Mouse (Mus musculus) gastrocnemius, postnatal 14 days (tissue): ENCODE data around the gene Sorcs3. TPM values are rescaled to one million over a fixed set of nuclear protein-coding genes. Genes with fewer than 3 reads are reported as not detected.

Source experiments
- DNase-seq: peaks from one replicate; pipeline ENCODE4 v3.0.0; 2021; ENCODE audit warnings: mixed read lengths
- intact Hi-C: fragments of 180-260 bp; cut with DNase I; formaldehyde crosslinking; loops from one replicate; pipeline ENCODE4 v1.15.1; 2025; ENCODE audit warnings: low total_unique reads
- total RNA-seq, 2 experiments: library from RNA; stranded (reverse); gene quantifications; 2 replicates each; pipeline ENCODE4 v1.2.3; 2021

The Sorcs3 gene
- total RNA-seq, 2 experiments from 2014 or later = not detected

DNA sequence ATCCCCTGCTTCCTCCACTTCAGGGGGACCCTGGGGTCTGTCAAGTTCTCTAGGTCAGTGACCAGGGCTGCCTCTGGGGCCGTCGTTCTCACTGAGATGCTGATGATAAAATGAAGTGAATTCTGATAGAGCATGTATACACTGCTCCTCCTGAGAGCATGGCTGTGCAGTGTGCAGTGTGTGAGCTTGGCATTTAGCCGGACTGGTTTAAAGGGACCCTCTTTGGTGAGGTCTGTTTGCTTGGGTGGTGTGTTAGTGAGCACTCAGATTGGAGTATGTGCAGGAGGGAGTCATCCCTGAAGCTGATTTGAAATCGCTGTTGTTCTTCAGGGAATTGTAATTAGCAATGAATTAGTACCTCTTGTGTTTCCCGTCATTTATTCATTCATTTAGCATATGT is 141.3 kb downstream of the Sorcs3 start:
- intact Hi-C loops = no loop called here
- no peak for DNase-seq

DNA sequence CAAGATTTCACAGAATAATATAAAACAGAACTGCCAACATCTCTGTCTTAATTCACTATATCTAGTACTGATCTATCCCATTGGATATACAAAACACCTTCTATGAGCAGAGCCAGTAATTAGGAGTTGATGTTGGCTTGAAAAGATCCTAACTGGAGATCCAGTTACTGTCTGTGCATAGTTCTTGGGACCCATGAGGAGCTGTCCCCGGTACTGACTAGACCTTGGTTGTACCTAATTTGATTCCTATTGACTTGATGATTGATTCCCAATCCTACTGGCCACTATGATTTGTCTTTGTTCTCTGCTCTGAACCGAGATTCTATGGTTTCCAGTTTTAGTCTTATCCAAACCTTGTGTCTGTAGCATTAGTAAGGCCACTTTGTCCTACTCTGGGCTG is 151.0 kb downstream of the Sorcs3 start:
- intact Hi-C loops = no loop called here
- DNase-seq = no peak

DNA sequence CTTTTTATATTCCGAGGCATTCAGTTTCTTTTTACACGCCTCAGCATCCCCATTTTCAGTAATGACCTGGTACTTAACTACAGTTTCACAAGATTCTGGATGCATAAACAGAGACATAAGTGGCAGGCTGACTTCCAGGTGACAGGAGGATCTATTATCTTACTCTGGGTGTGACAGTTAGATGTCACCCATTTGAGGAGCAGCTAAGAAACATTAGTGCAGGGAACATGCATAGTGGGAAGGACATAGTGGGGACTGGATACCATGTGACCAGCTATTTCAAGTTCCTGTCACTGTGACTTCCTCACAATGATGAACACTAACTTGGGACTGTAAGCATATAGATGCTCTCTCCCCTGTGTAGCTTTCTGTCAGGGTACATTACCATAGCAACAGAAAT is 156.3 kb downstream of the Sorcs3 start:
- intact Hi-C loops = no loop called here

DNA sequence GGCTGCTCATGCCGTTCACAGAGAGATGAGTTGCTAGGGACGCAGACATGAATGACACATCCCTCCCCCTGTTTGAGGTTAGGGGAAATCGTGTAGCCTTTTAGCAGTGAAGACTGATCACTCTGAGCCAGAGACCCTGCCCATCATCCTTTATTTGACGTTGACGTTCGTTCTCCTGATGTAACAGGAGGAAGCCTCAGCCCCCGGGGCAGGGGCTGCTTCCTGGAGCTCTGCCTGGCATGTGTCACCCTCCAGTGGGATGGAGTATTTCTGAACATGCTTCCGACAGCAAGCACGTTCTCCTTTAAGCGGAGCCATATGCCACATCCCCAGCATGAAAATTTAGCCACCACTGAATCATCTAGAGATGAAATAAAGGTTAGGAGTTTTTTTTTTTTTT is 162.2 kb downstream of the Sorcs3 start:
- DNase-seq = no peak
- intact Hi-C loops = no loop called here

More for the DNA sequence above, 156.3 kb downstream of the Sorcs3 start:
- no peak for DNase-seq

DNA sequence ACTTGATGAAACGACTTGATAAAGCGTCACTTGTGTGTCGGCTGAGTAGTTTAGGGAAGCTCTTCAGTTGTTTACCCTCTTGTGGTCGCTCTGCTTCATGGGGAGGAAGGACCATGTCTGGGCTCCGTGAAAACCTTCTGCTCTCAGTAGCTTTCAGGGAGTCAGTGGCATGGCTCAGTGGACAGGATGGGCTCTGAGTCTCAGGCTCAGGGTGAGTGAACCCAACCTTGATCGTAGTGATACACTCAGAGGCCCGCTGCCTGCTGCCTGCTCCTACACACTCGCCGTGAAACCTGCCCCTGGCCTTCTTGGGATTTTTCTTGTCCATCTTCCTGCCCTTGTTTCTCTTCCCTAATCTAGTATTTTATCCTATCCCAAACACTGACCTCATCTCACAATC is 166.0 kb downstream of the Sorcs3 start:
- intact Hi-C loops = no loop called here
- no peak for DNase-seq

DNA sequence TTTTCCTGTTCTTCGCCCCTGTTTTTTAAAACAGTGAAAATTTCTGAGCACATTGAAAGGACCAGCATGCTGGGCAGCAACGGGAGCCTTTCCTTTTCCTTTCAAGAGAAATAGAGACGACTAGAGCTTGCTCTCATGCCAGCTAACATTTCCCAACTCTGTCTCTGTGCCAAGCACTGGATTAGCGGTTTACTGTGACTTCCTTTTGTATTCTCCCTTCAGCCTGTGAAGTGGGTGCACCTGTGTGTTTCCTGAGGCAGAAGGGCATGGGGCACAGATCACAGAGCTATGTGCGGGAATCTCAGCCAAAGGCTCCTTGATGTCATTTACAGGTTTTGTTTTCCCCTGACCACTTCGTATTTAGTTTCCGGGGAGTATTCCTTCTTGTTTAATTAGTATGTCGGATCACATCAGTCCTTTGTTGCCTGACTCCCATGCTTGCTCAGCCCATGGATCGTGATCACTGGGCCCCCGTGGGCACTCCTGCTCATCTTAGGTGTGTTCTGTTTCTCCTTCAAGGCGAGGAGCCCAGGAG is 172.2 kb downstream of the Sorcs3 start:
- DNase-seq = no peak
- intact Hi-C loops = no loop called here

DNA sequence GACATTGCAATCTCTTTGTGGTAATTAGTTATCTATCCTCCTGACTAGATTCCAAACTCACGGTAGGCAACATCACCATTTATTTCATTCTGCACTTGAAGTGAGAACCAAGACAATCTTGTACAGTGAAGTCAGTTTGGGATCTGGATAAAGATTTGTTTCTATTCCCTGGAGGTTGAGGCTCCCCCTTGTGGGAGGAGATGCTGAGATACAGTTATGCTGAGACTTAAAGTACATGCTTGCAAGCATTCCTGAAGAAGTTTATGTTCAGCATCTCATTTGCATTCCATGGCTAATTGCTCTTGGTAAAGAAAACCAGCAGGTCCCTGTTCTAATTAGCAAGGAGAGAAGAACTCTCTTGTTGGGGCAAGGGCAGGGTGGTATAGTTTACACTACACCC is 185.7 kb downstream of the Sorcs3 start:
- intact Hi-C loops = no loop called here
- DNase-seq = no peak

DNA sequence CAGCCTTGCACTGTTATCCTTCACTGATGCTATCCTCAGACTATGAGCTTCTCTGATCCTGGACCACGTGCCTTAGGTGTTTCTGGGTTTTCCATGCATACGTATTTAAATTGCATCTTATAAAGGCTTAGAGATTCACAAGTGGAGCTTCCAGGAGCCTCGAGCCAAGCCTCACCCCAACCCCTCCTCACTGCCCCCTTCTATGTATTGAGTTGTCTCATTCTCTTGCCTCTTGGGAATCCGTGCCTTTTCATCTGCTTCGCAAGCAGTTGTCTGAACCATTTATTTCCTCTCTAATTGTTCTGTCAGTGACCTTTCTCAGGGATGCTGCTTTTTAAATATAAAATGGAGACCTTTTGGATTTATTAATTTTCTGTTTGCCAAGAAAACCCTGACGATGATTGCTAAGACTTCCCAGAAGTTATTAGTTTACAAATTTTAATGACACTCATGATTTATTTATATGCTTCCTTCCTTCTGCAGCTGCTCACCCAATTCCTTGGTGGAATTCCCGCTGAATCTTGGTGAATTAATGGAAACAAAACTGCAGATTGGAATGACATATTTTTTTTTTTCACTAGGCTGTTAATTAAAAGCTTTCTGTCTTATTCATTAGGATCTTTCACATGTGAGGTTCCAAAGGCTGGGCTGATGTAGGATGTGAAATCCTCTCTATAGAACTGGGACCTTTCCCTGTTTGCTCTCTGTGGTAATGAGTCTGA is 199.1 kb downstream of the Sorcs3 start:
- no peak for DNase-seq
- intact Hi-C loops = no loop called here

DNA sequence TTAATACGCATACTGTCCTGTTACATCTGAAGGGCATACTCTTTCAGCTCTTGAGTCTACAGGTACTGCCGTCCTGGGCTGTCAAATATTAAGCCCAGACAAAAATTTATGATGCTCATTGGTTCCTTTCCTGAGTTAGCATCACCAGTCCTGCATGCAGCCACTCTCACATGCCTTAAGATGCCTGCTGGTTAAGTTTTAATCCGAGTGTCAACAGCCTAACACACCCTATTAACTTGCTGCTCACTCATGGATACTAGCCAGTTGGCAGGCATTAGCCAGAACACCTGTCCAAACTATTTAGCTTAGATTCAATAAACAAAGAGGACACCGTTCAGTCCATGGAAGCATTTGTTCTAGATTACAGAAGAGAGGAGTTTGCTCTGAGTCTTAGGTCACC is 202.4 kb downstream of the Sorcs3 start:
- DNase-seq = no peak
- intact Hi-C loops = no loop called here

DNA sequence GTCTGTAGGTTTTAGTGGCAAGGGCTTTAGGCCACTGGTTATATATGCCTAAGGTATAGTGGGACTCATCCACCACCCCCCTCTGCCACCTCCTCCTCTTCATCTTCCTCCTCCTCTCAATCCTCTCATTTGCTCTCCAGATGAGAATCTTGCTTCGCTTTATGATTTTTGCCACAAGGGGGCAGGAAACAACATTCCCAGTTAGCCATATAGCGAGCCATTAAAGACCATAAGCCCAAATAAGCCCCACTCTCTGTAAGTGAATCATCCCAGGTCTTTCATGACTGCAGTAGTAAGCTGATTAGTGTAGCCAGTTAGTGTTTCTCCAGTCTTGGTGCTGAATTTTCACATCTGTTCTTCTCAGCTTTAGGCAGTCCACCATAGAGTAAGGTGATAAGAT is 205.5 kb downstream of the Sorcs3 start:
- DNase-seq = no peak
- intact Hi-C loops = no loop called here

DNA sequence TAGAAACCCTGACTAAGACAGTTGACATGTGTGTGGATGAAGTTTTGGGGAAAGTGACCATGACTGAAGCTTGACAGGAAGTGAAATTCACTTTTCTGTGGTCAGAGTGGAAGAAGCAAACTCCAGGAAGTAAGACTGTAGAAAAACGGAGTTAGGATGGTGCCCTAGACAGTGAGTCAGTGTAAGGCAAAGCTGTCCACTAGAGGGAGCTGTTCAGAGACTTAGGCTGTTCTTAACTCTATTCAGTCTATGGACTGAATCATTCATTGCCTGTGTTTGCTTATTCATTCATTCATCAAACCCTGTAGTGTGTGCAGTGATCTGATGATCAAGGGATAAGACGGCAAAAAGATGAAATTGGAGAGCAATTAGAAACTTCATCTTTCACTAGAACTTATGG is 208.0 kb downstream of the Sorcs3 start:
- no peak for DNase-seq
- intact Hi-C loops = no loop called here

DNA sequence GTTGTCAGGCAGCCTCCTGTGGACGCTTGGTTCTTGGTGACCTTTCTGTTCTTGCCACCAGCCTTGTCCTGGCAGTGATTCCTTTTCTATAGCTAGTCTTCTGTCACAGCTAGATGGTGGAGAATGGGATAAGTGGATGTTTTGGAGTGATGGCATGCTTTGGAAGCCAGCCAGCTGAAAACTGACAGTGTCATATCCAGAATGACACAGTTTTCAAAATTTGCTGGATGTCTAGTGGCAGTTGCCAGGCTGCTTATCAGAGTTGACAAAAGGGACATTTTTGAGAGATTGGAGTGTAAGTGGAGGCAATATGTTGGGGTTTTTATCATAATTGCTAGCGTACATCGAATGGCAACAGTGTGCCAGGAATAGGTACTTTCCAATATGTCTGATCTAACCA is 212.5 kb downstream of the Sorcs3 start:
- intact Hi-C loops = no loop called here
- DNase-seq = no peak

DNA sequence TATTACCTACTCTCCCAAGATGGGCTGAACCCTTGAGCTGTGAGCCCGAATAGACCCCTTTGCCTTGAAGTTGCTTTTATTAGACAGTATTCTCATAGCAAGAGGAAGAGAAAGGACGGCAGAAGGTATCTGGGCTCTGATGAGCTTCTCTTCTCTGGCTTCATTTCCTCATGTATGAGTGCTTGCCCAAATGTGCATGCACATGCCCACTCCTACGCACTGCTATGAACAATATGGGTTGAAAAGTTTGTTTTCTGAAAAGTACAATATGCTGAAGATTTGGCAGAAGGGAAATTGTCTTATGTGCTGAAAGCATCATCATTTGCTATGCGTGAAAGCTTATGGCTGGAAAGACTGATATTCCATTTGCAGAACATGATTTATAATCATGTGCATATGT is 223.4 kb downstream of the Sorcs3 start:
- intact Hi-C loops = no loop called here
- DNase-seq = no peak

DNA sequence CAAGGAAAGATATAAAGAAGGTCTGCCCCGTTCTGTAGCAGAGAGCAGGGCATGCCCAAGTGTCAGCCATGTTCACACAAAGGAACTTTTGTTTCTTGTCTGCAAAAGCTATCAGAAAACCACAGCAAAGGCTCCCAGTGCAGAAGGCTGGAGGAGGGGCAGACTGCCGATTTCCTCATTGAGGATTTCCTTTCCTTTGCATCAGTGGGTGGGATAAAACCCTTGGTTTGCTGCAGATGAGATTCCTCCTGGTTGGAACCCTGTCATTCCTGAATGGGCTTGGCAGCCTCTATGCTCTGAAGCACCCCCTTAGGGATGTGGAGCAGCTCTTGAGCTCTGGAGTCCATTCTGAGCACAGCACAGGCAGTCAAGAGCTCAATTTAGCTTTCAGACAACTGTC is 223.9 kb downstream of the Sorcs3 start:
- DNase-seq = no peak
- intact Hi-C loops = no loop called here

DNA sequence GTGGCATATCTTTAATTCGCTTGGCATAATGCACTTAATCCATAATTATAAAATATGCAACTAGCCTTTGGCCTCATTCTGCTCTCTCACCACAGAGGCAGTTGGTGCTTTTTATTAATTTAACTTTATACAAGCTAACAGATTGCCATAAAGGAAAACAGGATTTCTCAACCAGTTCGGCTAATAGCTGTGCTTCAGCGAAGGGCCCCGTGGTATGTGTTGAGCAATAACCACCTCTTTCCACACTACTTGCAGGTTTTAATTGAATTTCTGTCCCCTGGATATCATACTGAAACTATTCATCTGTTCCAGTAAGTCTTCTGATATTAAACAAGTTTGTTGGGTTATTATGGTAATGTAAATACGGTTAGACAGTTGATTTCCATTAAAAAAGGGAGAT is 224.5 kb downstream of the Sorcs3 start:
- DNase-seq = no peak
- intact Hi-C loops = no loop called here

DNA sequence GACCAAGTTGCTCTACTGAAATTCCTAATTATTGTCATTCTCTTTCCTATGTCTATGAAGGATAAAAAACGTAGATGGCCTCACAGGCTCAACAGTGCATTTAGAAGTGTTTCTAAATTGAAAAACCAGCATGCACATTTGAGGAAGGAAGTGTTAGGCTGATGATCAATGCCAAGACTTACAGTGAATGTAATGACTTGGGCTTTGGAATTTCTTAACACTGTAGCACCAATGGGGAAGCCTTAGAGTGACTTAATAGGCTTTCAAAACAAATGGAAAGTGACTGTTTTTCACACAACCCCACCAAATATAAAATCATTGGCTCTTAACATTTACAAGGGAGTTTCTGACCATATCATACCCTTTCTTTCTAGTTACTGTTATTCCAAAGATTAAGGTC is 232.6 kb downstream of the Sorcs3 start:
- DNase-seq = no peak
- intact Hi-C loops = no loop called here

DNA sequence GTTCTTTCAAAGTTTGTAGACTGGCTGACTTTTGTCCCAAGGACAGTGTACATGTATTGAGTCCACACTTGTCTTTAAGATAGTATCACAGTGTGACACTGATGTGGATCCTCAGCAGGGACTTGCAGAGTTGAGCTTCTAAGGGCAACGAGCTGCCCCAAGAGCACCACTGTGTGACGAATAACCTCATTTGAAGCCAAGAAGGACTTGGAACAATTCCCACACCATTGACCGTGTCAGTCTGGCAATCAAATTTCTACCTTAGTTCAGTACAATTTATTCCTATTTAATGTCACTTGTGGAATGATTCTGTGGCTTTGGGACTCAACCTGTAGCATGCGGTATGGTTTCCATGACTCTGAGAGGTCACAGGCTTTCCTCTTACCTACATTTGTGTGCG is 255.3 kb downstream of the Sorcs3 start:
- no peak for DNase-seq
- intact Hi-C loops = no loop called here

DNA sequence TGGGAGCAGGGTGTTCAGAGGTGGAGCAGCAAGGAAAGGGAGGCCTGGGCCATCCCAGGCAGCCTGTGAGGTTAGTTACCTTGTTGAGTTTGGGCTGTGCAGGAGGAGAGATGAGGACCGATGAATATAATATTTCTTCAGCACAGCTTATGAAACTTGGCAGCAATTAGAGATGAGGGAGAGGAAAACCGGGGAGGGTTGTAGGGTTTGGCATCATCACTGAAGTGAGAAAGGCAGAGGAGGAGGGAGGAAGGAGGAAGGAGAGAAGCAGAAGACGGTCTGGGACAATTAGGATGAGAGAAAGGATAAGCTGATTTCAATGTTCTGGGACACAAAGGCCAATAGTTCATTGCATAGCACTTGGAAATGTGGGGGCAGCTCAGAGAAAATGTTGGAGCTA is 256.6 kb downstream of the Sorcs3 start:
- DNase-seq = no peak
- intact Hi-C loops = no loop called here

DNA sequence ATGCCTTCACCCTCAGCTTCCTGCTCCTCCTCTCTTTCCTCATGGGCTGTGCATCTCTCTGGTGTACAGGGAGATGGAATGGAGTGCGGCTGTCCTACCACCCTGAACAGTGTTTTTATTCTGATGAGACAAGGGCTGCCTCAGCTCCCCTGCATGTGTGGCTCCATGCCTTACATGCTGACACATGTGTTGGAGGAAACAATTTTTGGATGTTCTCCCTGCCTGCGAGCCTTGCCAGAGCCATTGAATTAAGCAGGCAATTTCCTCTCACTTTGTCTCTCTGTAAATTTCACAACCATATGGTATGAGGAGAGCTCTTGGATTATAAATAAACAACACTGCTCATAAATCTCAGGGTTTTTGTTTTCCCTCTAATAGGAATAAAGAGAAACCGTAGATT is 257.7 kb downstream of the Sorcs3 start:
- DNase-seq = no peak
- intact Hi-C loops = no loop called here

DNA sequence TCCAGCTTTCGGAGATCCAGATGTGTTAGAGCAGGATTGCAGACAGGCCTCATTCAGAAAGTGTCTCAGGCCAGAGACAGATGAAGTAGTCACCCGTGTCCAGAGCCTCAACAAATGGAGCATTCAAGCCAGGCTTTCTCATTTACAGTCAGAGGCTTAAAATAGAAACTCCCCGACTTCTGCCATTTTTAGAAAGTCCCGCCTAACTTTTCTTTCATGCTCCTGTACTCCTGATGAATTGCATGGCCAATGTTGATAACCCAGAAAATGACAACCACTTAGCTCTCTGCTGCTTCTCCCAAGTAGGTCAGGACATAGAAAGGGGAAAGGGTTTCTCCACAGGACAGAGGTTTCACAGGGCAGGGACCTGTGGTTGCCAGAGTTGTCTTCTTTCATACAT is 261.6 kb downstream of the Sorcs3 start:
- intact Hi-C loops = no loop called here
- DNase-seq = no peak

DNA sequence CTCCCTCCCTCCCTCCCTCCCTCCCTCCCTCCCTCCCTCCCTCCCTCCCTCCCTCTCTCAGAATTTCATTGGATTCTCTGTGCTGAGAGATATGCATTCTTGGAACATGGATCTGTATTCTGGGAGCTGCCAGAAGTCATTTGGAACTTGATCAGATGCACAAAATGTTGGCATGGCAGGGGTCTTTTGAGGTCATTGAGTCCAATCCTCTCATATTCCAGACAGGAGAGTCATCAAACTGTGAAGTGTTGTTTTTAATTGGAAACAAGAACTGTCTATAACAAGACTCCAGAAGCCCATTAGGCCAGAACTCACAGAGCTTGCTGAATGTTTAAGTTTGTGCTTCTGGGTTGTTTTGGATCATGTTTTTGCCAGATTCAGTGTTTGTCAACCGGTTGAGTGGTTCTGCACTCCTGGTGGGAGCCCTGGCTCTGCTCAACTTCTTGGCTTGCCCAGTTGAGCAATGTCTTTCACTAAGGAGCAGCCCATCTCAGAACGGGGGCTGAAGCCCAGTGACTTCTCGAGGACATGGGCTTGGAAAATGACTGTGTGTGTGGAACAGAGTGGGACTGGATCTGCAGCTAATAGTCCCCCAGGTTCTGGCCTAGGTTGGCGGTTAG is 264.1 kb downstream of the Sorcs3 start:
- no peak for DNase-seq
- intact Hi-C loops = no loop called here
